Mouse (Mus musculus) heart, adult 11 months (tissue): ENCODE results near the gene Fxn.

Source experiments
- DNase-seq: peaks from one replicate; pipeline ENCODE4 v3.0.0; 2022

Gene Fxn

GRCm38 (mm10) chr19:24300994-24301767 lies 20.8 kb upstream of the Fxn start:
- peak; percentile 97 for DNase-seq

DNA sequence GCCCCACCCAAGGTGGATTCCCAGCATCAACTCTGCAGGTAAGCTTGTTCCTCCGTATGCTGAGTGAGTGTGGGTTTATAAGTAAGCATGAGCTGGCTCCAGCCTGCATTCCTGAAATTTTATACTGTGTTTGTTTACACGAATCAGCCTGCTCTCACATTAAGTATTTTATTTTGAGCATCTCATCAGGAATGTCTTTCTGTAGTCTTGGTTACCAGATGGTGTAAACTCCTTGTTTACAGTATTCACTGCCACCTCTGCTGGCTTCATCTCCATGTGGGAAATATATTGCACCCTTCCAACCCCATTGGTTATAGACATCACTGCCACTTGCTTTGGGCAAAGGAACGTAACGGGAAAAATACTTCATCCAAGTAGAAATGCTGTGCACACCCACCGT lies 13.1 kb upstream of the Fxn start:
- DNase-seq = no peak

DNA sequence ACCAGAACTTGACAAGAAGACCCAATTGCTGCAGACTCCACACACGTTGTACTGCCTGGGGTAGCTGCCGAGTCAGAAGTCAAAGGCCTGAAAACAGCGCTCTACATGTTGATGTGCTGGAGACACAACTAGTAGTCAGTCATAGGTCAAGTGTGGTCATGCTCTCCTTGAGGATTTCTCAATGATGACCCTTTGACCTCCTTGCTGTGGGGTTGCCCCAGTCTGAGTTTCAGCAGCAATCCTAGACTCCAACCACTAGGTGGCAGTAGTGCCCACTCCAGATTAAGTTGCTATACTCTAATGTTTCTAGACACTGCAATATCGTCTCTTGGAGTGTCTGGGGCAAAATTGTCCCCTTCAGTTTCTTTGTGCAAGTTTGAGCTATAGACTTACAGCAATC lies 3.8 kb upstream of the Fxn start:
- DNase-seq = peak; percentile 91

DNA sequence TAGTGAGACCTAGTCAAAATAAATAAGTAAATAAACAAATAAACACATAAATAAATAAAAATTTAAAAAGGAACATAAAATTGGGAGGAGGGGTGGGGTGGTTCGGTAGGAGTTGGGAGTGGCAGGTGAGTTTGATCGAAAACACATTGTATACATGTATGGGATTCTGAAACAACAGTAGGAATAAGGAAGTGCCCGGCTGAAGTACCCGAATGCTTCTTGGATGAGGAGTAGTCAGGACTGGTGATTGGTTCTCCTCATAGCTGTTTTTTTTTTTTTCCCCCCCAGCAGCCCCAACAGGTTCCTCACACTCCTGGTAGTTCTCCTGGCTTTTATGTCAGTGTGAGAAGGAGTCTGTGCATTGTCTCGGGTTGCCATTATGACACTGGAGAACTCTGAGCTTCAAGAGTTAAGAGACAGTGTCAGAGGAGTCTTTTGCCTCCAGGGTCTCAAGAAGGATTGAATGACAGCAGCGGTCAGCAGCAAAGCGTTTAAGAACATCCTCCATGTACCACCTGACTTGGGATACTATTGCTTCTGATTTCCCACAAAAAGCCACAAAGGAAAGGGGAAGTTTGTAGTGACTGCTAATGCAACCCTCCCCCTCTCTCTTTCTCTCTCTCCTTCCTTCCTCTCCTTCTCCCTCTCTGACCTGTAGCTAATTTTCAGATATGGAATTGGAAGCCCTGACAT lies 1.0 kb upstream of the Fxn start:
- no peak for DNase-seq

DNA sequence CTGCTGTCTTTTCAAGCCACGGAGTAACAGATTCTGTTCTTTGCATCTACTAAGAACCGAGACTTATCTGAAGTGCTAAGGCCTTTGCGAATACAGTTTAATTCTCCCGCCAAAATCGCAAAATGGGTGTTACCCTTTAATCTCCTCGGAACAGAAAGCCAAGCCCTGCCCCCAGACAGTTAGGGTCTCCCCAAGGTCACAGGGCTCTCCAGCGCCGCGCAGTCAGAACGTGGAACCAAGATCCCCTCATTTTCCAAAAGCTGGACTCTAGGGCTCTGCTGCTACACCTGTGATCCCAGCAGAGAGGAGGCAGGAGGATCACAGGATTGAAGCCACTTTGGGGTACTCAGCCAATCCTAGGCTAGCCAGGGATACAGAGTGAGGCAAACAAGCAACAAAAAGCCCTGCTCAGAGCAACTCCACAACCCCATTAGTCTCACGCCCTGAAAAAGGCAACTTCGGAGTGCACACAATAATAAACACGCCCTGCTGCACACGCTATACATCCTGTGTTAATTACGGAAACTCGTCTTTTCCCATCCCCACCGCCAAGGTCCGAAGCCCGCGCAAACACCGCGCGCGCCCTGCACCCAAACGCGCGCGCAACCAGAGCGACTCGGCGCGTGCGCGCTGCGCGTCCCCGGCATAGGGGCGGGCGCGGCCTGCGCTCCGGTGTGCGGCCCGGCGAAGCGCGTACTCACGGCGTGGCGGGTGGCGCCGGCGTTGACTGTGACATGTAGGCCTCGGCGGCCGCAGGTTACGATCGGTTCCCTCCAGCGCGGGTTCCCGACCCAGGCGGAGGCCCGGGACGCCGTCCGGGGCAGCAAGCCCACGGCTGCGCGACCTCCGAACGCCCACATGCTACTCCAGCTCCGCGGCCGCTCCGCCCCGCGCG lies 452 bp downstream of the Fxn start:
- DNase-seq = peak; percentile 99

DNA sequence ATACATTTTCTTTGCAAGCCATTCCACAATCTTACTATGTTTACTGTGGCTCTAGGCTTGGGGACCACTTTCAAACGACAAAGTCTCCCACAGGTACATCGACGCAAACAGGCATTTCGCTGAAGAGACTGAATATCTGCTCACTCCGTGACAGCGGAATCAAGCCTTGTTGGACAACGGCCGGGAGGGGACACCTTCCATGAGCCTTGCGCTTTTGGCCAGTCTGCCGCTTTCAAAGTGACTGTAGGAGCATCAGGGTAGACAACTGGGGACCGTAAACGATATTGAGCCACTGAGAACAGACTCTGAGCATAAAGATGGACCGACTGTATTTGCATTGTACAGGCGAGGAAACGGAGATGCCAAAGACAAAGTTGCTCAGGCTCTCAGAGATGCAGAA lies 1.5 kb downstream of the Fxn start:
- DNase-seq = peak; percentile 86

GRCm38 (mm10) chr19:24274281-24274680 lies 6.1 kb downstream of the Fxn start:
- no peak for DNase-seq

DNA sequence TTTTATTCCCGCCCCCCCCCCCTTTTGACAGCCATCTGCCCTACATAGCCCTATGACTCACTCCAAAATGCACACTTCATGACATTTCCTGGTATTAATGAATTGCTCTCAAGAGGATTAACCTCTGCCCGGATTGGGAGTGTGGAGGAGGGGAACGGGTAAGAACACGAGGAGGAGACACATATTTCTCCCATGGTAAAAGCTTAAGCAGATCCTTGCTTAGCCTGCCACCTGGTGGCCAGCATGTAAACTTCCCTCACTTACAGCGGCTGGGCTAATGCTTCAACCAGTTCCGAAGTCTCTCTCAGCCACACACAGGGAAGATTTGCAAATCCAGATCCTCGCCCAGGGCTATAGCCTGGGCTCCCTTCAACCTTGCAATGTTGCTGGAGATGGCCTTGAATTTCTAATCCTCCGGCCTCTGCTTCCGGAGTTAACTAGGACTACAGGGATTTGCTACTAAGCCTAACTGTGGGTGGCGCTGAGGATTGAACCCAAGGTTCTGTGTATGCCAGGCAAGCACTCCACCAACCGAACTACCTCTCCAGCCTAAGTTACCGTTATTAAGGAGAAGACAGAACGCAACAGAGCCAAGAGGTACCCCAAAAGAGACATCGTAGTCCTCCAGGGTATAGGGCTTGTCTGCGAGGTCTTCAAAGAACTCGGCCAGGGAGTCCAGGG lies 8.5 kb downstream of the Fxn start:
- DNase-seq = peak; percentile 97

DNA sequence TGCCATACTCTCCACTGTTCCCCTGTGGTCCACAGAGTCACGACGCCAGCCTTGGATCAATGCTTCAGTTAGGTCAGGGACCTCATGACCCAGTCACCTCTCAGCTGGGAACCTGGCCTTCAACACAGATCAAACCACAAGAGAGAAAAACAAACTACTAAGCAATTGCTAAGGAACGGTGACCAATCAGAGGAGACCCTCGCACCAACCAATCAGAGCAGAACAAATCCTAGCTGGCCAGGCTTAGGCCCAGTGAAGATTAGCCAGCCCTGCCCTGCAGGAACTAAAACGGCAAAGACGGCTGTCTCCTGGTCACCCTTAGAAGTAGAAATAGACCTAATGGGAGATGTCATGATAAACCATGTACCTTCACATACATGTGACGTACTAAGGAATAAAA lies 9.1 kb downstream of the Fxn start:
- peak; percentile 98 for DNase-seq

GRCm38 (mm10) chr19:24268531-24268930 lies 11.9 kb downstream of the Fxn start:
- no peak for DNase-seq

GRCm38 (mm10) chr19:24266046-24266830 lies 14.2 kb downstream of the Fxn start:
- DNase-seq = no peak

- DNase-seq = peak; percentile 97
Observed at GRCm38 (mm10) chr19:24264991-24265390, 15.4 kb downstream of the Fxn start.

DNA sequence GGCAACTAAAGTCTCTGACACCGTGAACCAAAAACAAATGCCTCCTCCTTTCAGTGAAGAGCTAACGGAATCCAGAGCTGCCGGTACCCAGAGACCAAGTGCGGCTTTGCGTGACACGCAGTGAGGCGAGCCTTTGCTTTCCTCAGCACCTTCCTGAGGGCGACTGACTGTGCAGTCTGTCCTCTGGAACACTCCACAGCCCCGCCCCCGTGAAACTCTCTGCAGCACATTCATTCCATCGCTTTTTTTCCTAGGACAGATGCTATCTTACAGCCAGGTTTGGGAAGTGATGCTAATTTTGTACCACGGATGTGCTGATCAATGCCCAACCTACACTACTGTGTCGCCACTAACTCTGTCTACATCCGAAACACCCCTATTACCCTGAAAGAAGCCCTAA lies 17.7 kb downstream of the Fxn start:
- no peak for DNase-seq

- DNase-seq = peak; percentile 50
Observed at GRCm38 (mm10) chr19:24259390-24260351, 20.7 kb downstream of the Fxn start.

GRCm38 (mm10) chr19:24258368-24258767 lies 22.0 kb downstream of the Fxn start:
- DNase-seq = peak; percentile 95

- DNase-seq = no peak
Observed at GRCm38 (mm10) chr19:24257962-24258361, 22.4 kb downstream of the Fxn start.

DNA sequence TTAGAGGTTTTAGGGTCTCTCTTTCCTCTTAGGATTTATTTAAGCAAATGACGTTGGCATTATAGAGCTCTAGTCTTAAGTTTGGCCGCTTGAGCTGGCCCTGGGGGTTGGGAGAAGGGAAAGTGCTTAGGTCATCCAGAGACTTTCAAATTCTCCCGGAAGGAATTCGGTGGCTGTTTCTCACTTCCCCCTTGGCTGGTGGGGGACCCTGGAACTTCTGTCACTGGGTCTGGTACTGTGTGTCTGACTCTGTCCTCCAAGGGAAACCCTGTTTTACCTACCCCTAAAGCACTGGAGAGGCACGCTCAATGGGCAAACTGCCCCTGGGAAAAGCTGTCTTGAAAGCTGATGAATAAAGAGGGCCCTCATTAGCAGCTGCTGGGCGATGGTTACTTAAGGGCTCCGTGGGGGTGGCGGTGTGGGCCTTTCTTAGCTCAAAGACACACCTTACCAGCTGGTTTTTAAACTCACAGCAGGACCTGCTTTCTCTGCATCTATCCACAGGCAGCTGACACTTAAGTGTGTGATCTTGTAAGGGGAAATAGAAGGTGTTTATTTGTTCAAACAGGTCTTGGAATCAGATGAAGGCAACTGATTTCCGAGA lies 26.6 kb downstream of the Fxn start:
- peak; percentile 88 for DNase-seq

DNA sequence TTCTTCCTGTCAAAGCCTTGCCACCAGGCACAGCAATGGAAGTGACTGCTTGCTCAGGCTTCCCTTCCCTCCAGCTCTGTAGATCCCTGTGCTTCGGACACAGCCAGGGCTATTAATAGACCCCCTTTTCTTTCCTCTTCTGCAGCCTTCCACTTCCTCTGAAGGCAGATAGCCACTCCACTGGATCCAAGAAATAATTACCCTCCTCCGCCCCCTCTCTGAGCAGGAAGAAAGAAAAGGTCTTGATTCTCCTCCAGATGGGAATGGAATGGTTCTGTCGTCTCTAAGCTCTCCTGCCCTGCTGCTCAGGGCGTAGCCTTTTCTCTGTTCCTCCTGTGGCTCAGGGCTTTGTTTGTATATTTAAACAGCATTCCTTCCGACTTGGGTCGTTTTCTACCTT lies 28.5 kb downstream of the Fxn start:
- DNase-seq = peak; percentile 97

GRCm38 (mm10) chr19:24243340-24243739 lies 37.1 kb downstream of the Fxn start:
- no peak for DNase-seq

DNA sequence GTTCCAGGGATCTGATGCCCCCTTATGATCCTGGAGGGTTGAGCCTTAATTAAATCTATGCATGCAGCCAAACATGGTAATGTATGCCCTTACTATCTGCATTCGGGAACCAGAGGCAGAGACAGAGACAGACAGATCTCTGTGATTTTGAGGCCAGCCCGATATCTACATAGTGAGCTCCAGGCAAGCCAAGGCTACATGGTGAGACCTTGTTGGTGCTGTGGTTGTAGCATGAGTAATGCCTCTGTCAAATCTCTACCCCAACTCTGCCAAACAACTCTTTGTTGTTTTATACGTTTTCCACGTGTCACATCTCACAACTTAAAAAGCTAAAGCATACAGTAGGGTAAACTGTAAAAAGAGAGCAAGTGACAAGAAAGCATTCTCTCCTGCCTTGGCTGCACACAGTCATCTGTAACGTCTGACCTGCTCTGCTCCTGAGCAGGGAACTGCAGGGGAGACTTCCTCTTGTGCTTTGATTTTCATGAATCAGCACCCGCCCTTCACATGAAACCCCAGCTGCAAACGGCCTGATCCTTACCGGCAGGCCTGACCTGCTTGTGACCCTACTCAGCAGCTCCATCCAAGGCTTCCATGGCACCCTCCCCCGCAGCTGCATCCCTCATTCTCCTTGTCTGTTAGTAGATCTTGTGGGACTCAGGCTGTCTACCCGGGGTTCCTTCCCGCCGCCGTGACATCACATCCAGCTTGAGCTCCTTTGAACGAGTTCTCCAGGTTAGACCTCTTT lies 38.4 kb downstream of the Fxn start:
- no peak for DNase-seq
